Mouse (Mus musculus) thymus, postnatal 10 days (tissue): Measurements from ENCODE around the gene Tlcd1.
"Not testable (repeated sequence)": the region's sequence is repeated elsewhere in the genome, so short reads cannot be mapped to it uniquely, and the experiment has no call there.

Source experiments
- DNase-seq, 2 experiments: peaks; one replicate each; pipeline ENCODE4 v3.0.0; 2021; ENCODE audit warnings: low spot score in 2 of 2

Tlcd1 gene

DNA sequence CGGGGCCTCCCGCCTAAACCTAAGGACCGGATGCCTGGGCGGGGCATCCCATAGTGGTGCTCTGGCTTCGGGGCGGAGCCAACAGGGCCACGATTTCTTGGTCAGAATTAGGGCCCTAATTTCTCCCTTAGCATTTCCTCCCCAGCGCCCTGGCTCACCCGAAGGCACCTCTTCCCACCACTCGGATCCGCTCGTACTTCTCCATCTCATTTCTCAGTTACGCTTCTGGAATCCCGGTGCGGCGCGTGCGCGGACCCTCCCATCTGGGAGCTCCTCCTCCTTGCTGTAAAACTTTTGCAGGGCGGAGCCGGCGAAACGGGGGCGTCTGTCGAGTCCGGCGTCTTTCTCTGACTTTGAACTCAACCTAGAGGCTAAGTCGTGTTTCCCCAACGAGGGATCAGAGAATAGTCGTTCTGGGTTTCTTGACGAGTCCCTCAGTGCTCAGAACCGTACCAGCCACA is at the start of gene Tlcd1, which contains the start of gene Nek8:
Gene Tlcd1 (plus strand): TSS at position 310 of the 461 bp plus-strand sequence.
Gene Nek8 (minus strand): TSS at position 274 of the 461 bp plus-strand sequence.
- peak; percentile 91 for DNase-seq

DNA sequence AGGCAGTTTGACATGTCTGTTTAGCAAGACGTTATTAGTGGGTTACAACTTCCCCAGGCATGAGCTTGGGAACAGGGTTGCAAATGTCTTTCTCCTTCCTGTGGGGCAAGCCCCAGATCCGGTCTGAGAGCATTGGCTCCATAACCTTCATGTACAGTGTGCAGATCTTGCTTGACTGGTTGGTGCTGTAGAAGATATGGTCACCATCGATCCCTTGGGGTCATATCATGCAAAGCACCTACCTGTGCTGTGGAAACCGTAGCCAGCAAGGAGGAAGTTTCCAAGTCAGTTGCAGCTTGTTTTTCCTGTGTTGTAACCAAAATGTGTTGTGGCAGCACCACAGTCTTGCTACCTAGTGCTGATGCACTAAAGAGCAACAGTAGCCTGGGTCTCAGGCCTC is 49.8 kb upstream of the Tlcd1 start:
- DNase-seq = no peak

DNA sequence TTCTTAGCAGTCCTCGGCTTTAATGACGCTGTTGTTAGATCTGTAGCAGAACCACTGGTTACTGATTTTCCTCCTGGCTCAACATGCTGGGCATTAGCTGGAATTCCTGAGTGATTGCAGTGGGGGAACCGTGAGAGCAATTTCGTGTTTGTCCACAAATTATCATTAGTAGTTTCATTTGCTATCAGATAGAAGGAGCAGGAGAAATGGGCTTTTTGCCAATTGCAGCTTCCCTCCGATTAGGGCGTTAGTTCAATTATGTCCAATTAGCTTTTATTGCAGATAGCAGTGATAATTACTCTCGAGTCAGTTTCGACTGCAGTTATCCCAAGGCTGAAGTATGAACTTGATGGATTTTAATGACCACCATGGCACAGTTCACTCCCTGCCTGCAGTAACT is 47.1 kb upstream of the Tlcd1 start:
- DNase-seq = no peak

DNA sequence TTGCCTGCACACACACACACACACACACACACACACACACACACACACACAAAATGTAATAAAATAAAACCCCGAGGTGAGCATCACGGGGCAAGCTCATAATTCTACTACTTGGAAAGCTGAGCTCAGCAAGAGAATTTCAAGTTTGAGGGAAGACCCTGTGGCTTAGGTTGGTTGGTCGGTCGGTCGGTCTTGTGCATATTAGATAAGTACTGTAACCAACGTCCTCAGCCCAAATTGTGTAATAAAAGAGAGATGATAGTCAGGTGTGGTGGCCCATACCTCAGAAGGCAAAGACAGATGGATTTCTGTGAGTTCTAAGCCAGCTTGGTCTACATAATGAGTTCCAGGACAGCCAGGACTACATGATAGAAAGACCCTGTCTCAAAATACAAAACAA is 42.6 kb upstream of the Tlcd1 start:
- no peak for DNase-seq

DNA sequence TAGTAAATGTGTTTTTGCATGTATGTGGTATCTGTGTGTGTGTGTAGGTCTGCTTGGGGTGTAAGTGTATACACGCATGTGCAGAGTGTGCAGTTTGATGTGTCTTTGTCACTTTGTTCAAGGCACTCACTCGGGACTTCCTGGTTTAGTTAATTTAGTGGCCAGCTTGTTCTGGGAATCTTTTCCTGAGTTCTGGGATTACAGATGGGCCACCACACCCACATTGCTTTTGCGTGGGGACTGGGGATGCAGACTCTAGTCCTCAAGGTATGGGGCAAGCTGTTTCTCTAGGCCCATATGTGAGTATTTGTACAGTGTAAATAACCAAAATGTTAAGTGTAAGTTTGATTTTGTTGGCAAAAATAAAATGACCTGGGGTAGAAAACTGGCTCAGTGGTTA is 42.2 kb upstream of the Tlcd1 start:
- no peak for DNase-seq

DNA sequence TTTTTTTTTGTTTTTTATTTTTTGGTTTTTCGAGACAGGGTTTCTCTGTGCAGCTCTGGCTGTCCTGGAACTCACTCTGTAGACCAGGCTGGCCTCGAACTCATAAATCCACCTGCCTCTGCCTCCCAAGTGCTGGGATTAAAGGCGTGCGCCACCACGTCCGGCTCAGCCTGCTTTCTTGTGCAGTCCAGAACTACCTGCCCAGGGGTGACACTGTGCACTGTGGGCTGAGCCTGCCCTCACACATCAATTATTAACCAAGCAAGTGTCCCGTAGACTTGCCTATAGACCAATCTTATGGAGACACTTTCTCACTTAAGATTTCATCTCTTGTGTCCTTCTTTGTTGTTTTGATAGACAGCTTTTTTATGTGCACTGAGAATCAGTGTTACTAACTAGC is 41.2 kb upstream of the Tlcd1 start:
- DNase-seq = not testable (repeated sequence)

DNA sequence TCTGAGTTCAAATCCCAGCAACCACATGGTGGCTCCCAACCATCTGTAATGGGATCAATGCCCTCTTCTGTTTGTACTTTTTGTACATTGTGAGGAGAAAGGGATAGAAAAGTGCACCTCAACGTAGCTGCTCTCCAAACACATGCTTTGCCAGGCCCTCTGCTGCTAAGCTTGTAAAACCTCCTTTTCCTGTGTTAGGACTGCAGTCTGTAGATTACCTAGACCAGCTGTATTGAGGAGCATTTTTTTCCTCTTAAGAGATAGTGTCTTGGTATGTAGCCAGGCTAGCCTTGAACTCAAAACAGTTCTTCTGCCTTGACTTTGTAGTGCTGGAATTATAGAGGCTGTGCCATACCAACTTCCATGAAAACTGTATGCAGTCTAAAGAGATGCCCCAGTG is 40.4 kb upstream of the Tlcd1 start:
- no peak for DNase-seq

DNA sequence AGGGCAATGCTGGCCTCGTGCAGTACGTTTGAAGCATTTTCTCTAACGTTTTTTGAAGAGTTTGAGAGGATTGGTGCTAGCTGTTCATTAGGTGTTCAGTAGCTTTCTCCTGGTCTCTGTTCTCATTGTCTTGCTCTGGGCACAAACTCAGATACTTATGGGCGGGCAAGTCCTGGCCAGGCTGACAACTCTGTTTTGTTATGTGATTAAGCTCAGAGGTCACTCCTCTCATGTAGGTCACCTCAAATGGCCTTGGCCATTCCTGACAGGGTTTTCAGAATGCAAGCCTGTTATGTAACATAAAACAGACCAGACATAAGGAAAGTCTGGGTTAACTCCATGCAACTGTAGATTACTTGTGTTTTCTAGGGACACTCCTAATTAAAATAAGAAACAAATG is 38.9 kb upstream of the Tlcd1 start:
- no peak for DNase-seq

DNA sequence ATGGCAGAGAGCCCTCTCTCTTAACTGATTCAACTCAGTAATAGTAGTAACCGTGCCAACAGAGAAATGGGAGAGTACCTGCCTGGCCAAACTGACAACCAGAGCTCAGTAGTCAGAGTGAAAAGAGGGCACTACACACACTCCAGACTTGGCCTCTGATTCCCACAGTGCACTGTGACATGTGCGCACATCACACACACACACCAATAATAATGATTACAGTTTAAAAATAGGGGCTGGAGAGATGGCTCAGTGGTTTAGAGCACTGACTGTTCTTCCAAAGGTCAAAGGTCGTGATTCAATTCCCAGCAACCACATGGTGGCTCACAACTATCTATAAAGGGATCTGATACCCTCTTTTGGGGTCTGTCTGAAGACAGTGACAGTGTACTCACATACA is 38.5 kb upstream of the Tlcd1 start:
- no peak for DNase-seq

DNA sequence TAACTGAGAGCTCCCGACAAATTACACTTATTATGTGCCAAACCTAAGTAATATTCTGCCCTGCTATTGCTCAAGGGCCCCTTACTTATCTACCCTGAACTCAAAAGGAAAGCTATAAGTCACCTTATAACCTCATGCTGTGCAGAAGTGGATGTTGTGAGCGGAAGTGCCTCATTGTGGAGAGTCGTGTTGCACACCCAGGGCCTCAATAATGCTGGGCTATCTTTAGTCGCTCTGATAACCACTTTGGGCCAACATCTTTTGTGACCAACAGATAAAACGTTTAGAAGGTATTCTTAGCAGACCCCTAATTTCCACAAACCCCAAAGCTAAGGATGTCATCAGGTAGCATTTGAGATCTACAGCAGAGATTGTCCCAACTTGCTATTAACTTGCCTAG is 35.8 kb upstream of the Tlcd1 start:
- no peak for DNase-seq

DNA sequence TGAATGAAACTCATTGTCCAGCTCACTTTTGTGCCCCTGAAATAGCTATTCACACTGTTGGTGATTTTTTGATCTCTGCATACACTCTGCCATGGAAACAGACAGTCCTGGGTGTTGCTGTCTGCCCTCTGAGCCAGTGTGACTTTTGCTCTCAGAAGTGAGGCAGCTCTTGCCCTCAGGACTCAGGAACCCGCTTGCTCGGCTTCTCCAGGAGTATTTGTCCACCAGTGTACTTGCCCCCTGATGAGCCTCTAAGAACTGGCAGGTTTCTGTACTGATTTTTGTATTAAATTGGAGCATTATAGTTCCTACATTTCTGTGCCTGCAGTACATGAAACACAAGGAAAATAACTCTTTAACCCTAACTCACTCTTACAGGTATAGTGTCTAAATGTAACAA is 33.0 kb upstream of the Tlcd1 start:
- no peak for DNase-seq

DNA sequence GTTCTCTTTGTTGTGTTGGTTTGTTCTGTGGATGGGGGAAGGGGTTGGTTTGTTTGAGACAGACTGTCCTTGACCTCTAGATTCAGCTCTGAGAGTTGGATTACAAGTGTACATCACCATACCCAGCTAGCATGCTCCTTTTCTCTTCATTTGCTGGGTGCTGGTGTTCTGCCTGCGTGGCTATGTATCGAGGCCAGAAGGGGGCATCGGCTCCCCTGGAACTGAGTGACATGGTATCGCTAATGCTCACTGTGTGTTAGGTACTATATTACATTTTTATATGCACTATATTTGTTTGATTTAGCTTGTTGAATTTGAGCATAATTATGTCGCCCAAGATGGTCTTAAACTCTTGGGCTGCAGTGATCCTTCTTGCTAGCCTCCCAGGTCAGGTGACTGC is 30.3 kb upstream of the Tlcd1 start:
- no peak for DNase-seq

DNA sequence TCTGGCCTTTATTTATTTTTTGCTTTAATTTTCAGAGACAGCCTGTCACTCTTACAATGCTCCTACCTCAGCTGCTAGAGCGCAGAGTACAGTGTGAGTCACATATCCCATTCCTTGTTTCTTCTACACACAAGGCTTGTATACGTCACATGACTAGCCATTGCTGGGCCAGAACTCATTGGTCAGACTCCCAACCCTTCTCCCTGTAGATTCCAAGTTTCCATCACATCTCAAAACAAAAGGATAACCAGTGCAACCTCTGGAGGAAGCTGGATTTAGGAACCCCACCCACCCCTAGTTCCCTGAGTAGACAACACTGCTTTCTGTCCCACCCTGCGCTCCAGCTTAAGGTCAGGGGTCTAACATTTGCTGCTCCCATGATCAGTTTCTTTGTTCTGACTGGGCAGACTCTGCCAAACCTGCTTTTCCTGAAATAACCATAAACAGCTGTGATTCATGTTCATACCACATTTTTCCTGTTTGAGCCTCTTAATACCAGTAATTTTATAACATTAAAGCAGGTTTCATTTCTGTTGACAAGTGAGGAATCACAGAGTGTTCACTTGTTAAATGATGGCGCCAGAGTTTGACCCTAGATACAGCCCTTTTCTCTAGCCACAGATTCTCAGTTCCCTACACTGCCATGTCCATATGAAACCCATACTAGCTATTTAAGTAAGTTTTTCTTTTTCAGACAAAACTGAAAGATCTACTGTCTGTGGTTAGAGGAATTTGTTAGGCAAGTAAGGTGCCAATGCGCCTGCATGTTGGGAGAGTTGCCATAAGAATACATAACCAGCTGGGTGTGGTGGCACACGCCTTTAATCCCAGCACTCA is 29.6 kb upstream of the Tlcd1 start:
- DNase-seq = no peak

DNA sequence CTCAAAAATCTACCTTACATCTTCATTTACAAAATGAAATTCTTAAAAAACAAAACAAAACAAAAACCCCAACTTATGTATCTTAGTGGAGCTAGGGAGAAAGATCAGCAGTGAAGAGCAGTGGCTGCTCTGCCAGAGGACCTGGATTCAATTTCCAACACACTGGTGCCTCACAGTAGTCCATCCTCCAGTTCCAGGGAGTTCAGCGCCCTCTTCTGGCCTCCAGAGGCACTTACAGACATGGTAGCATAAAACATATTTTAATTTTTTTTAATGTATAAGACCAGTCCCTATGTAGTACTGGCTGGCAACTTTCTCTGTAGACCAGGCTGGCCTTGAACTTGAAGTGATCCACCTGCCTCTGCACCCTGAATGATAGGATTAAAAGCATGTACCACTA is 25.4 kb upstream of the Tlcd1 start:
- DNase-seq = no peak

DNA sequence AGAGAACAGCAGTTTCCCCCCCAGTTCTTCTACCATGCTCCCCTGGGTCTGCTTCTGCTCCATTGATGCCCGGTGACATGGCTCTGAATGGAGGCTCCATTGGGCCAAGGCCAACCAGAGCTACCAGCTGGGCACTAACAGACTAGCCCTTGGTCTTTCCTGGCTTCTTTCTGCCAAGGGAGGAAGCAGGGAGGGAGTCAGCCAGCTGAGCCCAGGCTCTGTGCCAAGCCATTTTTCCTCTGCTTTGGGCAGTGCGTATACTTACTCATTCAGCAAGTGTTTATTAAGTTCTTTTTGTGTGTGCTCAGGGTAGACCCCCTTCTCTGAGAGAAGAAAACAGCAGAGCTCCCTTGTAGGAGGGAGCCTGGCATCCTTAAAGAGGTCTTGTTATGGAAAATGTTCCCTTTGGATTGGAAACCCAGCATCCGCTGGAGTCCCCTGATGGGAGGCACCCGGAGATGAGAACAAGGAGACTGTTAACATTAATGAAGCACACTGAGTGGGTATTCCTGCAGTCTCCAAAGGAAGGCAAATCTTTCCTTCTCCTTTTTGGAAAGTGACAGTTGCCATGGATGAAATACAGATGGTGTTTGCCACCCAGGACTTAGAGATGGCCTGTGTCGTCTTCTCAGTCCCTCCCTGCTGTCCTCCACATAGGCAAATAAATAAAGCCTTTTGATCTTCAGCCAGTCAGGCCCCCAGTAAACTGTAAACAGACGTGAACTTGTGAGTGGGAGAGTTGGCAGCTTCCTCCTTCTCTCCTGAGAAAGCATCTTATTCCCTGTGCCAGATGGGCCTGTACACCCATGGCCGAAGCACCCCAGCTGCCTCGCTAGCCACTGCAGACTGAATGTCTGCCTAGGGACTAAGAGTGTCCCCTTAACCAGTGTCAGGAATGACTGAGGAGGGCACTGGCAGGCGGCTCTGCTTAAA is 23.9 kb upstream of the Tlcd1 start:
- no peak for DNase-seq

DNA sequence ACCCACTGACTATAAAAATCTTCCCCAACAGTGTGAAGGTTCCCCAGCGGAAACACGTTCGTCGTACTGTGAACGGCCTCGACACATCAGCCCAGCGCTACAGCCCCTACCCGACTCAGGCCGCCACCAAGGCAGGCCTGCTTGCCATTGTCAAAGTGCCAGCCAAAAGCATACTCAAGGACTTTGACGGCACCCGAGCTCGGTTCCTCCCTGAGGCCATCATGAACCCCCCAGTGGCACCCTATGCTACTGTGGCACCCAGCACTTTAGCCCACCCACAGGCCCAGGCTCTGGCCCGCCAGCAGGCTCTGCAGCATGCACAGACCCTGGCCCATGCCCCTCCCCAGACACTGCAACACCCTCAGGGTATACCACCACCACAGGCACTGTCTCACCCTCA is 22.7 kb upstream of the Tlcd1 start:
- no peak for DNase-seq

DNA sequence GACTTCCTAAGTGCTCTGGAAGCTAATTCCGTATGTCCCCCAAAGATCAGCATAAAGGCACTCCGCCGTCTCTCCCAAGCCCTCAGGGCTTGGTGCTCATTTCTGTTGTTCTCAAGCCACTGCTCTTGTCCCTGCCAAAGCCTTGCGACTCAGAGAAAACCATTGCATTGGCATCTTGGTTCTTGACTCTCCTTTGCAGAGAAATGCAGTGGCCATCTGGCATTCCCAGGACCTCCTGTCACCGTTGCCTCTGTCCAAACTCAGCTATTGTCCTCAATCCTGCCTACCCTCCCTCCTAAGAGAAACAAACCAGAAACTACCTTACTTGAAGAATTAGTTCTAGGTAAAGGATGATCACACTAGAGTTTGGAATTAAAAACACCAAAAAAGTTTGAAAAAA is 20.8 kb upstream of the Tlcd1 start:
- DNase-seq = no peak

DNA sequence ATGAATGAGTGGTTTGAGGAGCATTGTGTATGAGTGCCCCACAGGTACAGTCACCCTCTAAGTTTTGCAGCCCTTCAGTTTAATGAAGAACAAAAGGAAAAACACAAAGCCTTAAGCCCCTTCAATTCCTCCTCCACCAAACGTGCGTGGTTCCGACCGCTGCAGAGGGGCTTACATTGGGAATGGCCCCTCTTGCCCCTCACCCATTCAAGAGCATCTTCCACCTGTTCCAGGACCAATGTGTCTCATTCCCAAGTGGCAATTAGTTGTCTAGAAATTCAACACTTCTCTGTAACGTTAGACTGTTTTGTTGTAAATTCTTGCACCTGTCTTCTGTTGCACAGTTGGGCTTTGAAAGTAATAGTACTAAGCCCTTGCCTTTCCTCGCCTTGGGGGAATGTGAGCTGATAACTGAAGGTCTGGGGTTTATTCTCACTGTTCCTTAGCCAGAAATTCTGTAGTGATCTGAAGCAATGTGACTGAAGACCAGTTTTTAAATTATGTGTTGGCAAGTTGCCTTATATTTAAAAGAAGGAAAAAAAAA is 20.3 kb upstream of the Tlcd1 start:
- no peak for DNase-seq

DNA sequence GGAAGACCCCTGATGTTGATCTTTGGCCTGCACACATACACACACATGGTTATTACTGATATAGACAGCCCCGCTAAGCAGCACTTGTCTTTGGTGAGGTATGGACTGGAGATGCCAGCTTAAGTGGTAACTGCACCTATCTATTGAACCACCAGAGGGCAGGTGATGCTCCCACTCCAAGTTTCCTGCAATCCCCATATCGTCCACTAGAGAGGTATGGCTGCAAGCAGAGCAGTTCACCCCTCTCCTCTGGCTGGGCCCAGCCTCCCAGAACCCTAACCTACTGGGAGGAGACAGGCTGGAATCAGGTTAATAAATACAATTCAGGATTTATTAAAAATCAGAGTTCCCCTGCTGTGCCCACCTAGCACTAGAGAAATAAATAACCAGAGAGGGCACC is 17.4 kb upstream of the Tlcd1 start:
- DNase-seq = peak; percentile 73 to 87

DNA sequence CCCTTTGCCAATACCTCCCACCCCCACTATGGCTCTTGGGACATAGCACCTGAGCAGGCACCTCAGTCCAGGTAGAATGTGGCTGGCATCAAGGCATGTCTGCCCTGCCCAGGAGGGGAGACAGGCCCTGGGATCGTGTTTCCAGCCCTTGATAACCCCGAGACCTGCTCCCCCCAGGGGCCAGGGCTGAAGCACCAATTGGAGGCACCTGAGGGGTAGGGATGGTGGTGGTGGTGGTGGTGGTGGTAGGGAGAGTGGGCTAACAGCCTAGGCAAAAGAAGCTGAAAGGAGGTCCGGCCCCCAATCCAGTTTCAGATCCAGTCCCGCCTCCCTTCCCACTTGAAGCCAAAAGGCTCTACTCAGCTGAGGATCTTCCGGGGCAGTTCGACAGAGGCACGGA is 17.0 kb upstream of the Tlcd1 start:
- no peak for DNase-seq

DNA sequence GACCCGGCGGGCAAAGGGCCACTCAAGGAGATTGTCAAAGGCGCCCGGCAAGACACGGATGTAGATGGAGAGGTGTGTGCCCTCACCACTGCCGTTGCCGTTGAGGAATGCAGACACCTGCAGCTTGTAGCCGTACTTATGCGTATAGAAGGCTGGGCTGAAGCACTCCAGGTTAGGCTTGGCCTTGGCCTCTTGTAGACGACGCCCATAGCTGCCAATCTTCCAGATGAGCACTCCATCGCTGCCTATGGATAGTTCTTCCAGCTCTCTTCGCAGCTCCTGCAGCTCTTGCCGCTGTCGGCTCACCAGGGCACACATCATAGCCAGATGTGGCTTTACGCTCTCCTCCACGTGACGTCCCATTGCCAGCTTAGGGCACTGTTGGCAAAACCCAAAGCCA is 16.3 kb upstream of the Tlcd1 start:
- no peak for DNase-seq

DNA sequence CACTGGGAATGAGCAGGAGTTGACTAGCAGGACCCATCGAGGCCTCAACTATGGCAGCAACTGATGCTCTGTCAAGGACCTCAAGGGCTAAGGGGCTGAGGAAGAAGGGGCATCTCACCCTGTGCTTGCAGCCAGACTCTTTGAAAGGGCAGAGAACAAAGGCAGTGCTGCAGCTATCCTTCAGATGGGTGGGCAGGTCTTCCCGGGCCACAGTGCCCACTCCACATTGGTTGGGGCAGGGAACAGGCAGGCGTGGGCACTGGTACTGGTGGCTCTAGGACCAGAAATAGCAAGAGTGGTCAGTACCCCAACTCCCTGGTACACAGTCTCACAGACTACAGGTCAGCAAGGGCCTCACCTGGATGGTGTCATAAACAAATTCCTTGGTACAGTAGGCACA is 15.8 kb upstream of the Tlcd1 start:
- DNase-seq = no peak

DNA sequence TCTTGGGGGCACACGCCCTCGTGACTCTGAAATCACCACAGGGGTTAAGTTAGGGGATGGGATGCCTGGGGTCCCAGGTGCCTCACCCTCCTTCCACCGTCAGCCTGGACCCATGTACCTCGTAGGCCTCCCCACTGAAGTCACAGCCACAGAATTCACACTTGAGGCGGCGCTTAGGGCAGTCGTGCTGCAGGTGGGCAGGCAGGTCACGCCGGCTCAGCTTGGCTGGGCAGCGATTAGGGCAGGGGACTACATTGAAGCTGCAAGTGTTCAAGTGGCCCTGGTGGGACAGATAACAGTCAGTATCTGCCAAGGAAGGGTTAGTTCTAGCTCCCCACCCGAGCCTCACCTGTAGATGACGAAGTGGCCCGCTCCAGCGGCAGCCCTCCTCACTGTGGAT is 15.3 kb upstream of the Tlcd1 start:
- no peak for DNase-seq
